Mouse (Mus musculus) midbrain, embryonic 16.5 days (tissue): ENCODE results near the gene Als2cr12. TPM values are rescaled to one million over a fixed set of nuclear protein-coding genes. Genes with fewer than 3 reads are reported as not detected.
A peak's percentile ranks its signal among the peaks of the same experiment; 100 is the strongest.

Experiments used
- ATAC-seq: fragments of 200-750 bp; cut with Nextera tagmentation; 2 replicates; pipeline ENCODE4 v1.8.0; 2017; ENCODE audit warnings: moderate TSS enrichment
- H3K27ac ChIP-seq: fragments of 300-500 bp; sonication (generic); 2 replicates; pipeline ENCODE4 v1.5.1; 2014; ENCODE audit warnings: mild to moderate bottlenecking, low read length, mixed read lengths
- H3K27me3 ChIP-seq: fragments of 300-500 bp; sonication (generic); 2 replicates; pipeline ENCODE4 v1.6.1; 2014; ENCODE audit warnings: low read depth, low read length, mixed read lengths; ENCODE audit not compliant: control insufficient read depth, insufficient read depth
- H3K36me3 ChIP-seq: fragments of 300-500 bp; sonication (generic); 2 replicates; pipeline ENCODE4 v1.6.1; 2014; ENCODE audit warnings: mild to moderate bottlenecking, low read length, moderate library complexity, mixed read lengths; ENCODE audit not compliant: control insufficient read depth, insufficient read depth
- H3K4me1 ChIP-seq: fragments of 300-500 bp; sonication (generic); 2 replicates; pipeline ENCODE4 v1.6.1; 2014; ENCODE audit warnings: mild to moderate bottlenecking, low read length, mixed read lengths; ENCODE audit not compliant: control insufficient read depth, insufficient read depth
- H3K4me2 ChIP-seq: fragments of 300-500 bp; sonication (generic); 2 replicates; pipeline ENCODE4 v1.6.1; 2014; ENCODE audit warnings: mild to moderate bottlenecking, low read length, mixed read lengths
- H3K4me3 ChIP-seq: fragments of 300-500 bp; sonication (generic); 2 replicates; pipeline ENCODE4 v1.5.1; 2014; ENCODE audit warnings: low read depth, mild to moderate bottlenecking, low read length, moderate library complexity, mixed read lengths
- H3K9ac ChIP-seq: fragments of 300-500 bp; sonication (generic); 2 replicates; pipeline ENCODE4 v1.6.1; 2014; ENCODE audit warnings: low read depth, low read length, mixed read lengths
- H3K9me3 ChIP-seq: fragments of 300-500 bp; sonication (generic); replicated peaks from 2 replicates; pipeline ENCODE4 v1.6.1; 2014; ENCODE audit warnings: mild to moderate bottlenecking, low read length, mixed read lengths; ENCODE audit not compliant: control insufficient read depth, poor library complexity, severe bottlenecking
- WGBS: fragments of 180-500 bp; shearing (Covaris S2); extraction: QIAGEN DNeasy Blood & Tissue Kit; methylation state at CpG from one replicate; pipeline ENCODE4 v1.1.7; 2014; 5-methylcytosine and 5-hydroxymethylcytosine counted together
- polyA plus RNA-seq: library from polyadenylated mRNA; unstranded; fragments of >200 nt; fragmentation: Nextera tagmentation; extraction: Ambion mirVana; gene quantifications from 2 replicates; pipeline ENCODE4 v1.2.1, GENCODE M21; 2015

Gene Als2cr12
- polyA plus RNA-seq, 1 experiment from 2014 or later = not detected

DNA sequence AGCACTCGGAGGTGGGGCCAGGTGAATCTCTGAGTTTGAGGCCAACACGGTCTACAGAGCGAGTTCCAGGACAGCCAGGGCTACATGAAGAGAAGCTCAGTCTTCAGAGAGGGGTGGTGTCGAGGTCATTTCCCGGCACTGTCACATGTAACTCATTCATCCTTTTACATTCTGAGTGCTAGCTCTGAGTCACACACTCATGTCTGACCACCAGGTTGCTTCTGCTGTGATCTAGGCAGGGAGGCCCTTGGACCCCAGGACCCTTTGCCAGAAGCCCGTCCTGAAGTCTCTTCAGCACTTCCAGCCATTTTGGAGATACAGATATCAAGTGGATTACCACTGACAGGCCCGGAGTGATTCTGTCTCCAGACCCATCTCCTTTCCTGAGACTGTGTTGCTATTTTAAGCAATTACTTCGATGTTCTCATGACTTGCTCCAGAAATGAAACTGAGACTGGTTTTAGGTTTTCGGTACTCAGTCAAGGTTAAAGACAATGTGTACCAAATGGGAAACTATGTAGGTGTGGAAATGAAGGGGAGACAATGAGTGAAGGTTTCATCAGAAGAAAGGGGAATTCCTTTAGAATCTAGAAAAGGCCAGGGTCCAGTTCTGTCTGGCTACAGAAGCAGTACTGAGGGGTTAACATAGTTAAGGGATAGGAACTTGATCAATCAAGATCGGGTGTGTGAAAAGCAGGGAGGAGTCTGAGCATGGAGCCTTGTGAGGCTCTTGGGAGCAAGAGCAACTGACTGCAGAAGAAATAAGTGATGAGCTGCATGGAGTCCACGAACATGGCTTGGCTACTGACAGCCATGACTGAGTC is 26.5 kb upstream of the Als2cr12 start:
- ATAC-seq = no peak
- Histone ChIP-seq H3K4me1 (no peaks in the 10 kb centered on the region), H3K27ac (no peak overlapping the region), H3K4me3 (no peak overlapping the region), H3K9ac (no peak overlapping the region), H3K27me3 (no peaks in the 10 kb centered on the region), H3K4me2 (no peak overlapping the region), H3K9me3 (no peaks in the 10 kb centered on the region), H3K36me3 (no peaks in the 10 kb centered on the region)
- 93% methylated on average over 11 of the region's 11 CpGs for WGBS

DNA sequence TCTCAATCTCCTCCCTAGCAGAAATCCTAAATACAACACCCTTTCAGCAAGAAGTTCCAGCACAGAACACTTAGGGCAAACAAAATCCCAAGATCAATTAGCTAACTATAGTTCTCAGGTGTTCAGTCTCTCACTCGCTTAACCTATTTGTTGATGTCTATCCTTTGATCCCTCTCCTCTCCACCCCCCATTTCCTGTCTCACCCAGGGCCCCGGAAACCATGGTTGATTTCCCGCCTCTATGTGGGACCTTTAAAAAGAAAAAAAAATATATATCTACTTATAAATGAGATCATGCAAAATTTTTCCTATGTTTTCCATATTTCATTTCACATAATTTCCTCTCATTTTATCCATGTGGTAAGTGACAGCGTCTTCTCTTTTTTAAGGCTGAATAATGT is 25.2 kb upstream of the Als2cr12 start:
- no peak overlapping the region for H3K27ac ChIP-seq
- 89% methylated on average over 4 of the region's 4 CpGs for WGBS
- H3K27me3 ChIP-seq = no peaks in the 10 kb centered on the region
- H3K36me3 ChIP-seq = no peaks in the 10 kb centered on the region
- H3K9ac ChIP-seq = no peak overlapping the region
- no peaks in the 10 kb centered on the region for H3K4me1 ChIP-seq
- ATAC-seq = no peak
- no peak overlapping the region for H3K4me3 ChIP-seq
- H3K9me3 ChIP-seq = no peaks in the 10 kb centered on the region
- H3K4me2 ChIP-seq = no peak overlapping the region

DNA sequence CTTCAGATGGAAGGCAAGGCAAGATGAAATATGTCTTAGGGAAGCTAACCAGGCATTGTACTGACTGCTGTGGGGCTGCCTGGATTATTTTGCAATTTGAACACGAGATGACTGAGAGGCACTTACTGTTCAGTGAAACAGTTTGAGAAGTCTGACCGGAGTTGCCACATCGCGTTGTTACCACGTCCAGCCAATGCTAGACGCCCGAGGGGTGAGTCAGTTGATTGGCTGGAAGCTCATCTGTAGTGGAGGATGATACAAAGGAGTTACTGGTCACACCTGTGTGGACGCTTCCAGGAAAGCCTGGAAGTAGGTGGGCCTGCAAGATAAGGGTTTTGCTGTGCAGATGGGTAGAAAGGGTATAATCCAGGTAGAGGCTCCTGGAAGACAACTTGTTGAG is 24.3 kb upstream of the Als2cr12 start:
- H3K27me3 ChIP-seq = no peaks in the 10 kb centered on the region
- no peak overlapping the region for H3K9ac ChIP-seq
- no peak overlapping the region for H3K4me2 ChIP-seq
- no peaks in the 10 kb centered on the region for H3K36me3 ChIP-seq
- no peak for ATAC-seq
- H3K27ac ChIP-seq = no peak overlapping the region
- H3K4me1 ChIP-seq = no peaks in the 10 kb centered on the region
- WGBS = 93% methylated on average over 8 of the region's 8 CpGs
- no peaks in the 10 kb centered on the region for H3K9me3 ChIP-seq
- H3K4me3 ChIP-seq = no peak overlapping the region

DNA sequence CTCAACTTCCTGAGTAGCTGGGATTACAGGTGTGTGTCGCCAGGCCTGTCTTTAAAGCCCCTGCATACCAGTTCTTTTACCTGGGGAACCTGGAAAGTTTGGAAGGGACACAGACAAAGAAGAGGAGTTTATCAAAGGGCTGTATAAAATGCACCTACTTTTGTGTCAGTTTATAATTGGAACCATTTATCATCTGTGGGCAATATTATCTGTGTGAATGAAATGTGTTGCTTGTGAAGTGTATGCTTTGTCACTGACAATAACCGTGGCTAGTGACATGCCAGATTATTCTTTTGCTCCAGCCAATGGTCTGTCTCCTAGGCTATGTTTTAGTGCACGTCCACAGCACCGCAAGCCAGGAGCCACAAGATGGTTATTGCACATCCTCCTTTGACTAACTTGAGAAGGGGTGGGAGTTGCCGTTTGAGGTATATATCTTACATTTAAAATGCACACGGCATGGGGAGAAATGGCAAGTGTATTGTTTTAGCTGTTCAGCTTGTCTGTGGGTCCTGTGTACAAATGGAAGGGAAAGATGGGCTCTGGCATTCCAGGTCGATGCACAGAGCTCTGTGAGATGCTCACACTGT is 23.7 kb upstream of the Als2cr12 start:
- ATAC-seq = no peak
- H3K9ac ChIP-seq = no peak overlapping the region
- H3K27me3 ChIP-seq = no peaks in the 10 kb centered on the region
- no peaks in the 10 kb centered on the region for H3K36me3 ChIP-seq
- no peak overlapping the region for H3K27ac ChIP-seq
- H3K4me3 ChIP-seq = no peak overlapping the region
- H3K4me1 ChIP-seq = no peaks in the 10 kb centered on the region
- H3K4me2 ChIP-seq = no peak overlapping the region
- 92% methylated on average over 7 of the region's 7 CpGs for WGBS
- H3K9me3 ChIP-seq = no peaks in the 10 kb centered on the region

DNA sequence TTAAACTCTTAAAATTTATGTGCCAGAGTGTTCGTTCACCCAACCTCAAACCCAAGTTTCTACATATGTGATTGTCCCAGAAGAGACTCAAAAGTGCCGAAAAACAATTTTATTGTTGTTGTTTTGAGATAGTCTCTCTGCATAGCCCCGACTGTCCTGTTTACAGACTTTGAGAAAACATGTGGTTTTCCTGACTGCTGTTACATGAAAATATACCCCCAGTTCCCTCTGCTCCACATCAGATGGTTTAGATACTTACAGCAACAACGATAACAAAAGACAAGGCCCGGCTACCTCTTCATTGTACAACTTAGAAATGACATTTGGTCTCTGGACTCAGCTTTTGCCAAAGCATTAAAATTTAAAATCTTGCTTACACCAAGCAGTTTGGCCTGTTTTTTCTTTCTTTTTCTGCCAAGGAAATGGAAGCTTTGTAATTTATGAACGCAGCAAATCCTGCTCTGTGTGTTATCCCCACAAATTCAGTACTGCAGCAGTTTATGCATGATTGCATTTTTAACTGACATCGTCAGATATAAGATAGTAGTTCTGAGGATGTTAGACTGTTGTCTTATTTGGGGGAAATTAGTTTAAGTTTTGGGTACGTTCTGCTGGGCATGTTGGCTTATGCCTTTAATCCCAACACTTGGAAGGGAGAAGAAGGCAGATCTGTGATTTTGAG is 21.9 kb upstream of the Als2cr12 start:
- Histone ChIP-seq H3K4me1 (no peaks in the 10 kb centered on the region; the same call in 1 of the 2 replicates), H3K9me3 (no peaks in the 10 kb centered on the region), H3K4me2 (no peak overlapping the region), H3K27ac (no peak overlapping the region), H3K27me3 (no peaks in the 10 kb centered on the region), H3K9ac (no peak overlapping the region), H3K36me3 (no peaks in the 10 kb centered on the region), H3K4me3 (no peak overlapping the region)
- no peak for ATAC-seq
- WGBS = 97% methylated on average over 8 of the region's 8 CpGs

DNA sequence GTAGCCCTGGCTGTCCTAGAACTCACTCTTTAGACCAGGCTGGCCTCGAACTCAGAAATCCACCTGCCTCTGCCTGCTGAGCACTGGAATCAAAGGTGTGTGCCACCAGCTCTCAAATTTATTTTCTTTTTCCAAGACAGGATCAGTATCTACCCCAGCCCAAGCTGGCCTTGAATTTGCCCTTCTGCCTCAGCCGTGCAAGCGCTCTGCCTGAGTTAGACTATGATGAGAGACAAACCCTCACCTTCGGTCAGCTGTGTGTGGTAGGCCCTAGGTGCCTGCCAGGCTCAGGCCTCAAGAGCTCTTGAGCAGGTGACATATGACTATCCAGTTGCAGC is 21.1 kb upstream of the Als2cr12 start:
- H3K4me2 ChIP-seq = no peak overlapping the region
- H3K4me1 ChIP-seq = peaks cover 5% of the 10 kb centered on the region
- H3K9me3 ChIP-seq = no peaks in the 10 kb centered on the region
- WGBS = 96% methylated on average over 4 of the region's 4 CpGs
- H3K36me3 ChIP-seq = no peaks in the 10 kb centered on the region
- ATAC-seq = no peak
- H3K27me3 ChIP-seq = no peaks in the 10 kb centered on the region
- no peak overlapping the region for H3K27ac ChIP-seq
- H3K4me3 ChIP-seq = no peak overlapping the region
- H3K9ac ChIP-seq = no peak overlapping the region

DNA sequence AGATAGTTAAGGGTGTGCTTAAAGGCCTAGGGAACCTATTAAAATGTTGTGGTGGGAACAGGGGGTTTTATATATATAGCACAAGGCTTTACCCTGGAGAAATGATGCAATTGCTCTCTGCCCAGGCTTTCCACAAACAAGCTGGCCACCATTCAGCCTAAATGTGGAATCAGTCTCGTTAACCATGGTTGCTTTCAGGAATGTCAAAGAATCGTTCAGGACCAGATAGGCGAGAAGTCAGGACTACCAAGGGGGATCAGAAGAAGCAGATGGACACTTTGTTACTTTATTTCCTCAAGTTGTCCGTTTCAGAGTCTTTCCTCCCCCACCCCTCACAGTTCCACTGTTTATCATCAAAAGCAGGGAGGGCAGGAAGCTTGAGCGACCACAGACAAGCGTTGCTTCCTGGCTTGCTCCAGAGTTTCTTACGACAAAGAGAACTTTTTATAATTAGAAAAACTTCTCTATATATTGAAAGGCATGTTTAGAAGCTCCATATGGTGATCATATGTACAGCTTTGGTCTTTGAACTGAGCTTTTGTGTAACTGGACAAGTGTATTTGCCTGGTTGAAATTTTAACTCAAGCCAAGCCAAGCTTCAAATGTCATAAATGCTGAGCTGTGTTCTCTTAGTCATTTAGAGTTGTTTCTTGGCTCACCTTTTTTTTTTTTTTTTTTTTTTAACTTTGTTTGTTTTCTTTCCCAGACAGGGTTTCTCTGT is 20.5 kb upstream of the Als2cr12 start:
- H3K4me1 ChIP-seq = peaks cover 5% of the 10 kb centered on the region
- no peak overlapping the region for H3K9ac ChIP-seq
- no peaks in the 10 kb centered on the region for H3K36me3 ChIP-seq
- no peak overlapping the region for H3K4me2 ChIP-seq
- no peaks in the 10 kb centered on the region for H3K9me3 ChIP-seq
- H3K27ac ChIP-seq = no peak overlapping the region
- ATAC-seq = no peak
- H3K4me3 ChIP-seq = no peak overlapping the region
- H3K27me3 ChIP-seq = no peaks in the 10 kb centered on the region
- 57% methylated on average over 7 of the region's 7 CpGs for WGBS

DNA sequence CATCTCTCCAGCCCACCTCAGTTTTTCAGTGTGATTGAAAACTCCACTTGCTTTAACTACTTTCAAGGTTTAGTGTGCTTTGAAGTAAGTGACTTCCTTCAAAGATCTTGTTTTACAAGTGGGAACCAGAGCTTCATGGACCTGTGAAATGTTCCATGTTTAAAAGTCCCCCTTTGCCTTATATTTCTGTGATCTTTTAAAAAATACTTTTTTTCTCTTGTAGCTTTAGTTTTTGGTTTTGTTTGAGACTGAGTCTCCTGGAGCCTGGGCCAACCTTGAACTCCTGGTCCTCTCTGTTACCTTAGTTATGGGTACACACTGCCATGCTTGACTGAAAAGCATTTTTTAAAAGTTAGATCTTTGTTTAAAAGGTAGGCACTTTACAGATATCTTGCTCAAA is 19.7 kb upstream of the Als2cr12 start:
- no peaks in the 10 kb centered on the region for H3K9me3 ChIP-seq
- no peak overlapping the region for H3K27ac ChIP-seq
- no peak overlapping the region for H3K4me2 ChIP-seq
- no peak overlapping the region for H3K4me3 ChIP-seq
- ATAC-seq = no peak
- no peak overlapping the region for H3K9ac ChIP-seq
- no peaks in the 10 kb centered on the region for H3K27me3 ChIP-seq
- peaks cover 9% of the 10 kb centered on the region for H3K4me1 ChIP-seq
- H3K36me3 ChIP-seq = no peaks in the 10 kb centered on the region

DNA sequence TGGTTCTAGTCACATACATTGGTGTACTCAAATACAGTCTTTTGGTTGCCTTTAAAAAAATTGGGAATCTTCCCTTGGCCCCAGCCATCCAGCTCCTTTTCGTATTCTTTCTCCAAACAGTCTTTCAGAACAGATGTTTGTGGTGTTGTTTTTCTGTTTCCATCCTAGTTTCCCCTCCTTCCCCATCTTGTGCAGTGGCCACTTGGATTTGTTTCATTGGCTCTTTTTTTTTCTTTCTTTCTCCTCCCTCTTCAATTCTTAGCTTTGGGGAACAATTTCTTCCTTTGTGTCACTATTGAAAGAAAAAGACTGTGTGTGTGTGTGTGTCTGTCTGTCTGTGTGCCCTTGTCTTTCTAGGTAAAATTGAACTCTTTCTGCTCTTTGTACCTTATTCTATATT is 18.6 kb upstream of the Als2cr12 start:
- Histone ChIP-seq H3K27me3 (no peaks in the 10 kb centered on the region), H3K9ac (no peak overlapping the region), H3K9me3 (no peaks in the 10 kb centered on the region), H3K4me3 (peak overlapping the region; percentile 65; the same call in 1 of the 2 replicates), H3K4me1 (peaks cover 9% of the 10 kb centered on the region), H3K27ac (no peak overlapping the region), H3K36me3 (no peaks in the 10 kb centered on the region), H3K4me2 (peak overlapping the region; percentile 83)
- no peak for ATAC-seq
- 50% methylated on average over 1 of the region's 1 CpGs for WGBS
